Mouse (Mus musculus) megakaryocyte, embryonic 14.5 days (primary cell): ENCODE data around the gene Ndufa1.

Source experiments
- FLI1 ChIP-seq: IDR thresholded peaks from 2 replicates; pipeline ENCODE4 v1.6.1; 2012; ENCODE audit warnings: low read length, inconsistent platforms, mixed read lengths
- GATA1 ChIP-seq: IDR thresholded peaks from 3 replicates; pipeline ENCODE4 v1.6.1; 2012; ENCODE audit warnings: mixed read lengths, low read length, inconsistent platforms, borderline replicate concordance

GRCm38 (mm10) chrX:37167085-37167484 is 23.9 kb downstream of the Ndufa1 start:
- no peak for TF ChIP-seq GATA1
- no peak for TF ChIP-seq FLI1
